Mouse (Mus musculus) c-Kit-positive CD71-negative TER-119-negative erythroid progenitor cells, embryonic 14.5 days (primary cell): Measurements from ENCODE around the gene Eif3m.
"Not testable (repeated sequence)": the region's sequence is repeated elsewhere in the genome, so short reads cannot be mapped to it uniquely, and the experiment has no call there.

Source experiments
- DNase-seq: peaks from one replicate; pipeline ENCODE4 v3.0.0-alpha.2; 2013; ENCODE audit warnings: low read depth

Gene Eif3m

DNA sequence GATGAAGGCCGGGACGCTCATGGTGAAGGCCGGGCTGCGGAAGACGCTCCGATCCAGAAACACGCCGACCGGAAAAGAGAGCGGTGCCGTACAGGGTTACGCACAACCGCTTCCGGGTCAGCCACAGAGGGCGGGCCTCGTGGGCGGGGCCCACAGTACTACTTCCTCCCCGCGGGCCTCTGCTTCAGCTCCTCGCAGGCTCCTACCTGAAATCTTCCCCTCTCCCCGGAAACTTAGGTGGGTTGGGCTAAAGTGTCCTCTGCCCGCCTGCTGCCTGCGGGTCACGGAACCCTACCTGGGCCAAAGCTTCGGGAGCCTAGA, at the start of gene Eif3m:
Eif3m (minus strand) TSS at position 114 of the 321 bp plus-strand sequence.
- peak; percentile 80 for DNase-seq

DNA sequence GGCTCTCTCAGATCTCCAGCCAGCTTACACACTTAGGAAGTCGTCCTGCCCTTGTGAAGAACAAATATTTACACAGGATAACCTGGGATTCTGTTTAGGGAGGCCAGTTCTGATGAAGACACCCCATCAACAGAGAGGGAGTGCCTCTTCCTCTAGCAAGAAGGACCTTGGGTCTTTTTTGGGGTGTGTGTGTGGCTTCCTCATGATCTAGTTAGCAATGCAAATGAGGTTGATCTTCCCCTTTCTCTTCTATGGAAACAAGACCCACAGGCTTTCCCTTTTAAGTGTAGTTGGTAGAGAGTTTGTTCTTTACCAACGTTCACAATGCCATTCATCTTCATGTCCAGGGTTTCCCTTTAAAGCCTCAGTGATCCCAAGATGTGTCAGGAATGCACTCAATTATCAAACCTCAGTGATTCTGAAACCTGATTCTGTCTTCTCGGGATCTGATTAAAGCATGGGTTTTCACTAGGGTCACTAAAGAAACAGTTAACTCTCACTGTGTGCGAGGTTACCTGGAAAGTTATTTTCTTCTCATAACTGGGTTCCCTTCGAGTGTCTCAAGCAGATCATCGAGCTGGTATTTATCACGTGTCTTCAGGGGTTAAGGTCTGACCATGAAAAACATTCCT, 46.0 kb upstream of the Eif3m start:
- no peak for DNase-seq

DNA sequence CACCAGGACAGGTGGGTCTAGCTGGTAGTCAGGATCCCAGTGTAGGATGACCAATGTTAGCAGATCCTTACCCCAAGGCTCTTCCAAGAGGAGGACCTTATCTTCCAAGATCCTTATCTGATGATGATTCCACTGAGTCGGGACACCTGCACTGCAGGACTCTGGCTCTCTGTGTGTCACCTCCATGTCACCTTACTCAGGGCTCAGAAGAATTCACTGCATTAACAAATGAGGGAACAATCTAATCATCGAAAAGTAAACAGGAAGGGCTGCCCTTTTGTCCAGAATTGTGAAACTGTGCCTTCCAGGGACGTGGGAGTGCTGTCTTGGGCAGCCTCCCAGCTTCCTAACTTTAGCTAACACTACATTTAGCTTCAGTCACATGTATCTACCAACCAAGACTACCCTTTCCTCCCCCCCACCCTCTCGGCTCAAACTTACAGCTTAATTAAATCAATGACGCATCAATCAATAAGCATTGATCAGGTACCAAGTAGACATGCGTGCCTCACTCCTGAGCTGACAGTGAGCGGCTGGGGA, 41.8 kb upstream of the Eif3m start:
- no peak for DNase-seq

DNA sequence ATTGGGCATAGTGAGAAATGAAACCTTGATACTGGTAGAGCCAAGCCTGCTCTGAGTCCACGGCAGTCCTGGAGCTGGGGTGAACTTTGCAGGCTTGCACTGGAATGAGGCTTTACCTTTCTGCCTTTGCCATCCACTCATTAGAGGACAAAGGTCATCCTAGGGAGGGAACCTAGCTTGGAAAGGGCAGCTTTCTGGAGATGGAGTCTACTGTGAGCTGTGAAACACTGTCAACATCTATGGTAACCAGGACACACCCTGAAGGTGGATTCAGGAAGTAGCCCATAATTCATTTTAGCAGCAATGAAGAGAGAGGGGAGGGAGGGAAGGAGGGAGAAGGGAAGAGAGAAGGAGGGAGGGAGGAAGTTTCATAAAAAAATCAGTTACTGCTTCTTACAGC, 38.6 kb upstream of the Eif3m start:
- no peak for DNase-seq

DNA sequence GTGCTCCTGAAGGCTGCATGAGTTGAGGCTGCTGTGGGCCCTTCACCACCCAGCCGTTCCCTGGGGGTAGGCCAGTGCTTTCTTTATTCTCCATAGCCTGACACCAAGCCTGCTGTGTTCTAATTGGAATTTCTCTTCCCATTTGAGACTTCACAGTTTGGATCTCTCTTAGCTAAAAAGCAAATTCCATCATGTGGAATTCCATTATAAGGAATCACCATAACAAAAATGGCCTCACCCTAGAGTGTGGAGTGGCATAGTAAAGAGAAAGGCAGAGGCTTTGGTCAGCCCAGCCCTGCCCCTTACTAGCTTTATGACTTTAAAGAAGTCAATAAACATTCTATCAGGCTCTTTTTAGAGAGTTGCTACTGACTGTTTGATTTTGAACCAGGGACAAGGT, 31.4 kb upstream of the Eif3m start:
- no peak for DNase-seq

DNA sequence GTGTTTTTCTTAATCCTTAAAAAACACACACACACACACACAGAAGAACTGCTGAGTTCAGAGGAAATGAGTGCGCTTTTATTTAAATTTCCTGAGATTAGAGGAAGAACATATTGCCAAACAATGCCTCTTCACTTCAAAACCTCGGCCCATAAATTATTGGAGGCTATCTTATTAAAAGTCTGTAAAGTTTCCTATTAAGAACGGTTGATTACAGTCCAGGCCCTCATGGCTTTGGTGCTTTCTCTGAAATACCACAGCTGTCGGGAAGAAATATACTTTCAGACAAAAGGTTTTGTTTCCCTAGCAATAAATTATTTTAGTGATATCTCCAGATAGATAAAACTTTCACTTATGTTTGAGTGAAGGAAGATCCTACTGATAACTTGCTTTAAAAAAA, 26.3 kb upstream of the Eif3m start:
- DNase-seq, result no peak

DNA sequence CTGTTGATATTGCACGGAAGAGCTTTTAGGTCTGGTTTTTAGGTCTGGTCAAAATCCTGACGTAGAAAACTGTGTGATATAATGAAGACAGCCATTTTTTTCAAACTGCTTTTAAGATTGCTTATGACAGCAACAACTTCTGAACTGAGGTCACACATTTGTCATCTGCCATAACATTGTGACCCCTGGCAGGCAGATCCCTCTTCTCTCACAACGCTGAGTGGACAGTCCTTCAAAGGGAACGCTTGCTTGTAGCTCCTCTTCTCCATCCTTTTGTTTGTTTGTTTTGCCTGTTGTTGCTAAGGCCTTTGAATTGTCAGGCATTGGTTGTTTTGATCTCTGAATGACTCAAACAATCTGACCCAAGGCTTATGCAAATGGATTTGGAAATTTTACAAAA, 24.0 kb upstream of the Eif3m start:
- DNase-seq, result no peak

DNA sequence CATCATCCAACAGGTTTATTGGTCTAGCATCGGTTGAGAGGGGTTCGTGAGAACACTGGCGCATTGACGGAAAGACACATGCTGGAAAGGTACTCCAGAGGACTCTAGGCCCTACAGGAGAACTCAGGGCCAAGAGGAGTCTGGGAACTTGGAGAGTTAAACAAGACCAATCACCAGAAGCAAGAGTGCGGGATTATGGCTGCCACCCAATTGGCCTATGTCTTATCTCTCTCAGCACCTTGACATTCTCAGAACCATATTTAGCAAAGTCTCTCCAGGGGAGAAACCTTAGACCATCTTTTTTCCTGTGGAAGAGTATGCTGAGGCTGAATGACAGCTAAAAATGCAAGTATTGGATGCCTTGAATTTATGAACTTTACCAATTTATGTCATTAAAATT, 22.0 kb upstream of the Eif3m start:
- no peak for DNase-seq

DNA sequence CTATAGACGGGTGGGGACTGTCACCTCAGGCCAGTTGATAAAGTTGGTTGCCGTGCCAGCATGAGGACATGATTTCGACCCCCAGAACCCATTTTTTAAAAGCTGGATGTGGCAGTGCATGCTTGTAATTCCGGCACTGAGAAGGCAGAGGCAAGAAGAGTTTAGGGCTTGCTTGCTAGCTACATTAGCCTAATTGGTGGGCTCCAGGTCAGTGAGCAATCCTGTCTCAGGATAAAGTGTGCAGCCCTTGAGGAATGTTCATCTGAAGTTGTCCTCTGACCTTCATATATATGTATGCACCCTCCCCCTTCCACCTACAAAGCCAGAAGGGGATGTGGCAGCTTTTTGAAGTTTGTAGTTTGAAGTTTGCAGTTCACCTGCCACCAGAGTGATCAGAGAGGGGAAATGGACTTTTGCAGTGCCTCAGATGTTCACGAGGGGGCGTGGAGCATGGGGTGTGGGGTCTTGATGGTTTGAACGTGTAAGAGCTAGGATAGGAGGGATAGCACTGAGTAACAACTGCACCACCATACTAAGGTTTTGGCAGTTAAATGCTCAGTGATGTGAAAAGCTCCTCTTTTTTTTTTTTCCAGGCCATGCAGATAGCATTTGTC, 21.2 kb upstream of the Eif3m start:
- DNase-seq, result no peak

DNA sequence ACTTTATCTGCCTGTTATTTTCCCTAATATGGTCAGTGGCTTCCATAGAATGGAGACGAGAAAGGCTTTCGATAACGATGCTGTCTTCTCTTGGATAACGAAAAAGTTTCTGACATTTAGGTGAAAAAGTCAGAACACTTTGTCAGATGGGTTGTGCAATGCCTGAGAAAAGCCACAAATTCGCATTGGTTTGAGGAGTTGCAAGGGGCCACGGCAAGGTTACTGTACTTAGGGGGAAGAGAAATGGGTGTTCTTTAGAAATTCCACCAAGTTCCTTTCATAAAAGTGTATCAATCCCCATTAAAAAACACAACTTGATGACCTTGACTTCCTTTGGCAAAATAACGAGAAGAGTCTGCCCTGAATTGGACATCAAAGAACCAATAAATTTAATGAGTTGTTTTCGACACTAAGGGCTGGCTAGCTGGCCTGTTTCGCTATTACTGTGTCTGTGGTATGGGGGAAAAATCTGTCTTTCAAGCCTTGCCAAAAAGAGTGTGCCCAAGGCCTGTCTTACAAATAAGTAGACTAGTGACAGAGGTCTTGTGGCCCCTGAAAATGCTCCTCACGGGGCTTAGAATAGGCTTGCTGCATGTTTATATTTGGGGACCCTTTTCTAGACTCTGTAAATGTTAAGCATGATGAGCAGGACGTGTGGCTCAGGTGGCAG, 19.7 kb upstream of the Eif3m start:
- DNase-seq, result no peak

DNA sequence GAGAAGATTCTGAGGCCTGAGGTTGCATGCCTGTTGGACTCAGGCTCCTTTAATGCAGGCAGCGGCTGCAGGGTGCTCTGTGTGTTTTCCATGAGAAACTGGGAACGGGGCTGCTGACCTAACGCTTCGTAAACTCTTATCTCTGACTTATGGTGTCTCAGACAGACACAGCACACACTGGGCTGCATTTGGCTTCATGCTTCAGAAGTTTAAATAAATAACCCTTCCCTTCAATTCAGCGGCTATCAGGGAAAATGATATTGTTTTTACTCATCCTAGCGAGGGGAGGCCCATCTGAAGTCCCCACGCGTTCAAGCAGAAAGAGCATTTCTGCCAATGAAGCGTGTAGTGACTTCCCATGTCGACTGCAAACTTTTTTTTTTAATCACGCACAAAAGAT, 19.1 kb upstream of the Eif3m start:
- no peak for DNase-seq

DNA sequence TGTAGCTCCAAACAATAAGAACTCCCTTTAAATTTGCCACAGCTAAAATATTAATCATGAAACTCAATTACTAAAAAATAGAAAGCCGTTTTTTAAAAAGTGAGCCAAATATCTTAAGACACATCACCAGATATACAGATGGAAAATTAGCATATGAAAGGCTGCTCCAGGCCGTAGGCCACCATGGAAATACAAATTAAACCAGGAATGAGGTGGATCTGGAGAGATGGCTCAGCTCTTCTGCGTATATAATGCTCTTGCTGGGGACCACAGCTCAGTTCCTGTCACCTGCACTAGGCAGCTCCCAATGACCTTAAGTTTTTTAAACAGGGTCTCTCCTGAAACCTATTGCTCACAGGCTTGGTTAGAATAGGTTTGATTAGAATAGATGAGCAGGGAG, 17.2 kb upstream of the Eif3m start:
- DNase-seq, result no peak

DNA sequence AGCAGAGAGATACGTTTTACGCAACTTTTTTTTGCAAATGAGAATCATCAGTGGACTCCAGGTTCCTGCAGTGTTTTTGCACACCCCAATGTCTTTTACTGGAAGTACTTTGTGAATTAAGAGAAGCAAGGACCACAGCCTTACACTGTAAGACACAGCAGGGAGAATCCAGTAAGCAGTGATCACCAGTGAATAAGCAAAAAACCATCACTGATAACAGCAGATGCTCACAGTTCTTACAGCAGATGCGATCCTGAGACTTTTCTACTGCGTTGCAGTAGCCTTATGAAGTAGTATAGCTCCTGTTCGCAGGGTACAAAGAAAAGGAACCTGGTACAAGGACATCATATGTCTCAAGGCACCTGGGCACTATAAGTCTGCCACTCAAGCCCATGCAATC, 13.6 kb upstream of the Eif3m start:
- DNase-seq, result no peak

DNA sequence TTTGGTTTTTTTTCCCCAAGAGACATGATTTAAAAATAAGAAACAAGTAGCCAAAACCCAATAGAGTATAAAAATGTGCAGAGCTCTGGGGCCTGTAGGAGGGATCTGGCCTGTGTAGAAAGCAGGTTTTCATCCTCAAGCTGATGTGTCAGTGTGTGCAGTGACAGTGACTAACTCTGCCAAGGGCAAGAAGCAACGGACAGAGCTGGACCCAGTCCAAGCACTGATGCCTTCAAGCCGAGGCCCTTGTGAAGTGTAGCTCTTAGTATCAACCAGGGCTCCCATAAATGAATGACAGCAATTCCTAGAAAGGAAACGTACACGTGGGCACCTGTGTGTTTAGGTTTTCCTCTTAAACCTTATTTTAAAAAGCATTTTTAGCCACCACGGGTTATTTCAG, 11.9 kb upstream of the Eif3m start:
- no peak for DNase-seq

DNA sequence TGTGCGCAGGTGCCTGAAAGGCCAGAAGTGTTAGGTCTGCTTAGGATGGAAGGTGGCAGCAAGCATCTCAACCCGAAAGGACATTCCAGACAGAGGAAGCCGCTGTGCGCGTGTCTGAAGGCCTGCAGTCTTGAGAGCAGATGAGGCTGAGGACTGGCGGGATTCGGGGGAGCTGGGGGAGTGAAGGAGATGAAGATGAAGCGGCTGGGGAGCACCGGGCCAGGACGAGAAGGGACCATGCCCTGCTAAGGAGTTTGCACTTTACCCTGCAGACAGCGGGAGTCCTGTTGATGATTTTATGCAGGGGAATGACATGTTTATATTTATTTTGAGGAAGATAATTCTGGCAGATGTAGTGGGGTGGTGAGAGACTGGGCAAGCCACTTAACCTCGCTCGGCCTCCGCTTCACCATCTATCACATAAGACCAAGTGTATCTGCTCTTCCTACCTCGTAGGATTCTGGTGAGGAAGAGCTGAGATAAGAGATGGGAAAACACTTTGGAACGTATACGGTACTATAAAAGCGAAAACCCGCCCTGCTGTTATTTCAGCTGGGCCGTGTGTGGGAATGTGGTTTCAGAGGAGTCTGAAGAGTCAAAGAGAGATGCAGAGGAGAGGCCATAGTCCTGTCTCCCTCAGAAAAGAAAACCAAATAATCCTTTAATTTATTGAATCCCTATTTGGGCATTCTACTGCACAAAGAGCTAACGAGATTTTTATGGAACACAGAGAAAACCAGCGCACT, 10.2 kb upstream of the Eif3m start:
- DNase-seq, result no peak

DNA sequence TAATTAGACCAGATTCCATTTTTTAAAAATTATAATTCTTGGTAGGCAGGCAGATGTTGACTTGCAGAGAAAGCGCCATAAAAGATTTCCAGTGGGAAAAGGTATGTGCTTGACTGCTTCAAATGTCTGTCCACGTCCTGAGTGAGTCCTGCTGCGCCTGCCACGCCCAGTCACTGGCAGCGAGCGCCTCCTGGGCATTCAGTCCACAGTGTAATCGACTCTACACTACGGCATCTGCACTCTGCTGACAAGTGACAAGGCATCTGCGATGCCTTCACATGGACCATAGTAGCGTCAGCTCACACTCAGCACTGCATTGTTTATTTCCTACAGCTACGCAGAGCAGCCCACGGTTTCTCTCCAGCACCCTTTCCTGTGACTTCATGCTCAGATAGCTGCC, 8.7 kb upstream of the Eif3m start:
- not testable (repeated sequence) for DNase-seq

DNA sequence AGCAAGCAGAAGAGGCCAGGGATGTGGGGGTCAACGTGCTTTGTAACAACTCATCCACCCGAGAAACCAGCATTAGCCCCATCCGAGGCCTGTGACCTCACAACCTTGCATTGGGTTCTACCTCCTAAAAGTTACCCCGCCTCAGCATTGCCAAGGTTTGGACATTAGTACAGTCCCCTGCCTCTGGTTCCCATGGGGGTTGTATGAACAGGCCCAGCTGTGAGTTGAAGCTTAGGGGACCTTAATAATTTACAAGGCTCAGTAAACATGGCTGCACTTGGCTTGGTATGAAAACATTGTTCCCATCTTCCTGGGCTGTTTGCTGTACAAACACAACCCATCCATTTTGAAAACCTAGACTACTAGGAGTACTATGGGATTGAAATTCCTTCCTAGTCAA, 6.9 kb upstream of the Eif3m start:
- no peak for DNase-seq

DNA sequence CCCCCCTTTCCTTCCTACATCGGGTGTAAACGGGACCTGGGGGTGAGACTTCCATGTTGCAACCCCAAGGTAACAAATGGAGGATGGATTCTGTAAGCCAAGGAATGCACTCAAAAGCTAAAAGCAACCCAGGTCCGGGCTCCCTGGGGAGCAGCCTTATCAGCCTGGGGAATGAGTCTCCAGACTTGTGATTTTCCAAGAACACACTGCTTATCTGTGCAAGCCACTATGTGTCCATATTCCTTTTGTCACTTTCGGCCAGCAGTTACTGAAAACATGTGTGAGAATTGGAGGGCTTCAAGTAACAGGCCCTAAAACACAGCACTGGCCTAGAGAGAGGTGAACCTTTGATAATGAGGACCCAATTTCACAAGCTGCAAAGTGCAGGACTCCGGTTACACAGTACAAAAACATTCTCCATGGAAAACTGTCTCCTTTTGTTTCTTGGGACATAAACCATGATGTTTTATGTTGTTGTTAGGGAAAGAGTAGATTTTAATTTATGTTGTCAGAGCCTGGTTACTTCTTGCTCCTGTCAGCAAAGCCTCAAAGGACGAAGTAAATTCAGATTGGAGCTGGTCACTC, 6.2 kb upstream of the Eif3m start:
- DNase-seq, result no peak

DNA sequence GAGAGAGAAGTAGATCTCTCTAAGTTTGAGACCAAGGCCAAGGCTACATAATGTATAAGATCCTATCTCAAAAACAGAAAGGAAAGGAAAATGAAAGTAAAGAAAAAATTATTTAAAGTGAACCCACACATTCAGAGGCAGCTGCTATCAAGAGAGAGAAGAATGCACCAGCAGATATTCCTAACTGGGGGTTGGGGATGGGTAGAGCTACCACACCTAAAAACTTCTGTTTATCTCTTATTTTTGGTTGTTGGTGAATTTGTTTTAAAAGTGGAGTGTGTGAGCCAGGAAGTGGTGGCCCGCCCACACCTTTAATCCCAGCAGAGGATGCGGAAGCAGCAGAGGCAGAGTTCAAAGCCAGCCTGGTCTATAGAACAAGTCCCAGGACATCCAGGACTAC, 5.0 kb upstream of the Eif3m start:
- no peak for DNase-seq

DNA sequence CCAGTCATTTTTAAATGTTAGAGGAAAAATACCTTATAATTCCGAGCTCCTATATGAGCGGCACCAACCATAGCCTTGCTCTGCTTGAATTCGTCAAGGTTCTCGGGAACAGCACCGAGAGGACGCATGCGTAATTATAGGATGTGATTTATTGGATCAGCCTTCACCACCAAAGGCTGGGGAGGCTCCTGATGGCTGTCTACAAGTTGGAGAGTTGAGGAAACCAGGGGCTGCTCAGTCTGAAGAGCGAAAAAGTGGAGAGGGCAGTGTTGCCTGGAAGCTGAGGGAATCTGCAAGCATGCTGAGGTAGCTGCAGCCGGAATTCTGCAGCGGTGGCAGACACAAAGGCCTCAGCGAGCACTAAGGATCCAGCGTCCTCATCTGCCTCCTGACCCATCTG, 4.4 kb upstream of the Eif3m start:
- DNase-seq, result no peak

DNA sequence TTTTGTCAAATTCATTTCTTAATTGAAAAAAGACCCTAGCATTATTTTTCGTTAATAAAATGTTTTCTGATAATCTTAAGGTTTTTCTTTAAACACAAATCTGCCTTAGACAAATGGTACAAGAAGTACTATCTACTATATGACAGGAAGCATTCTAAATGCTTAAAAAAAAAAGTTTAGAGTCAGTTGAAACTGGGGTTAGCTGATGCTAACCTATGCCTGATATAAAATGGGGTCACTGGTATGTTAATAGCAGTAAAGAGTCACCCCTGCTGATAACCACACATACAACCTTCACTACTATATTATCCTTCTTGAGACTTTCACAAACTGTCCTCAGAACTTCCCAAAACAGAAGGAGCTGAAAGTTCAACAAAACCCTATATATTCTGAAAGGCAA, 2.6 kb upstream of the Eif3m start:
- no peak for DNase-seq

DNA sequence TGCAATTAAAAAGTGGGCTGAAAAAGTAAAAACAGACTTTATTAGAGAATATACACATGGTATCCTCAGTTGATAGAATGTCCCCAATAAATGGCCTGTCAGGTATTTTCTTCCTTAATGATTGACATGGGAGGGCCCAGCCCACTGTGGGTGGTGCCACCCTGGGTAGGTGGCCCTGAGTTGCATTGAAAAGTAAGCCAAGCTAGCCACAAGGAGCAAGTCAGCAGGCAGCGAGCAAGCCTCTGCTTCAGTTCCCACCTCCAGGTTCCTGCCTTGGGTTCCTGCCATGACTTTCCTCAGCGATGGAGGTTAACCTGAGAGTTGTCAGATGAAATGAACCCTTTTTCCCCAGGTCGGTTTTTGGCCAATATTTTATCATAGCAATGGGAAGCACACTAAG, 922 bp upstream of the Eif3m start:
- no peak for DNase-seq
